Mouse (Mus musculus): ENCODE results near the gene Hdac9. TPM values are rescaled to one million over a fixed set of nuclear protein-coding genes. Genes with fewer than 3 reads are reported as not detected.

Hdac9 gene
- polyA plus RNA-seq, 1 experiment from 2014 or later = 0.45 TPM

DNA sequence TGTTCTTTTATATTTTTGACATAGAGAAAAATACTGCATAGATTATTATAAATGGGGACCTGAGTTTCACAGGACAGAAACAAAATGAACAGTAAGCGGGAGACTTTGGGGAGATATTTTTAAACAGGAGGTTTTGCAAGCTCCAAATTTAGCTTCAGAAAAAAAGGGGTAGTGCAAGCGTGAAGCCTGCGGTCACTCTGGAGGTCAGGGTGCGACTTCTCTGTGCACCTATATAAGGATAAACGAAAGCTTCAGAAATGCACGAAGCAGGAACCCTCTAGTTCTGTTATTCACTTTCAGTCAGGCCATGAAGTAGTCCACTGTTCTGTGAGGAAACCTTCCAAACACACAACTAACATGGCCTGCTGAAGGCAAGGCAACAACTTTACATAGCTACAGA is 133.3 kb downstream of the Hdac9 start:
- ChIA-PET POLR2A (no interaction called here), CTCF (interaction anchor here (1.6 kb wide), 1 partner anchor 9 kb away, joined by 4 read pairs; no protein-coding TSS in a partner anchor)
- no peak for ATAC-seq
- in situ Hi-C loops (cut with MboI; ENCODE audit: low pct_unique_long_range_greater_than_20kb) = no loop called here
- peaks cover 17% of the 10 kb centered on the region for H3K27me3 ChIP-seq
- TF ChIP-seq CTCF (IDR thresholded peaks at IDR 0.05) = no peak
- DNase-seq (ENCODE audit: low read depth, low spot score) = no peak

GRCm38 (mm10) chr12:34779368-34779957 is 137.4 kb downstream of the Hdac9 start:
- DNase-seq (ENCODE audit: low read depth, low spot score) = no peak
- in situ Hi-C loops (cut with MboI; ENCODE audit: low pct_unique_long_range_greater_than_20kb) = no loop called here
- no peak for ATAC-seq
- CTCF ChIA-PET = interaction anchor here (1.6 kb wide), 1 partner anchor 31 kb away, joined by 3 read pairs; no protein-coding TSS in a partner anchor
- H3K27me3 ChIP-seq = peaks cover 16% of the 10 kb centered on the region
- POLR2A ChIA-PET = no interaction called here
- TF ChIP-seq CTCF (IDR thresholded peaks at IDR 0.05) = no peak

DNA sequence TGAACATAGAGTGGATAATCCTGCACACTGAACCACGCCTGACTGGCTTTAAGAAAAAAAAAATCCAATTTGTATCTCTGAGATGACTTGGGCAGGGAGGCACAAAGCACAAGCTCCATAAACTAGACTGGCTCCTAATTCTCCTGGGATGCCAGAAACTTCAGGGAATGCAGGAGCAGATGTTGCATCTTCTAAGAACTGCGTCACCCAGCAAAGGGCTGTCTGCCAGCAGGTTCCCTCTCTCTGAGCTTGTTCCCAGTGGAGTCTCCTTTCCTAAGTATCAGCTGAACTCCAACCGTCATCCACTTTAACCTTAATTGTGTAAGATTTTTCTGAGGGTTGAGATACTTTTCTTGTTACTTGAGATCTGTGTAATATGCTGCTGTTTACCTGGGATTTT is 140.7 kb downstream of the Hdac9 start:
- ATAC-seq (no peak), DNase-seq (ENCODE audit: low read depth, low spot score) (no peak)
- POLR2A ChIA-PET = no interaction called here
- H3K27me3 ChIP-seq = peaks cover 11% of the 10 kb centered on the region
- in situ Hi-C loops (cut with MboI; ENCODE audit: low pct_unique_long_range_greater_than_20kb) = no loop called here
- CTCF ChIA-PET = no interaction called here
- TF ChIP-seq CTCF (IDR thresholded peaks at IDR 0.05) = no peak

DNA sequence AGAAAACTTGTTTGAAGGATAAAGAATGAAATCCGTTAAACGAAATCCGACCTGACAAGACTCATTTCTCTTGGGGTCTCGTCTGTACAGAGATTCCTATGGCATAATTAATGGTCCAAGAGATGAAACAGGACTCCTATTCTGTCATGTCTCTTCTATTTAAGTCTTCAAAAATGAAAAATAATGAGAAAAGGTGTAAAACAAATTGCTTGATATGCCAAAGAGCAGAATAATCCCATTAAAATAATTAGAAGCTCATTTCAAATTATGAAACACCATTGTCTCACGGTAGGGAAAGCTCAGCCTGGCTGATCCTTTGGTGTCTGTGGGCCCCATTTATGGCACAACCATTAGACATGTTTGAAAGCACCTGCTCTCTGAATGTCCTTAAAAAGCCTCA is 142.8 kb downstream of the Hdac9 start:
- POLR2A ChIA-PET = interaction anchor here (0.7 kb wide), 1 partner anchor 27 kb away, joined by 3 read pairs; no protein-coding TSS in a partner anchor
- in situ Hi-C loops (cut with MboI; ENCODE audit: low pct_unique_long_range_greater_than_20kb) = no loop called here
- CTCF ChIA-PET = interaction anchor here (1.0 kb wide), 1 partner anchor 9 kb away, joined by 4 read pairs; no protein-coding TSS in a partner anchor
- TF ChIP-seq CTCF (IDR thresholded peaks at IDR 0.05) = no peak
- ATAC-seq (no peak), DNase-seq (ENCODE audit: low read depth, low spot score) (no peak)
- peaks cover 5% of the 10 kb centered on the region for H3K27me3 ChIP-seq

GRCm38 (mm10) chr12:34767226-34767775 is 149.6 kb downstream of the Hdac9 start:
- DNase-seq (ENCODE audit: low read depth, low spot score) (no peak), ATAC-seq (no peak)
- ChIA-PET CTCF (no interaction called here), POLR2A (no interaction called here)
- in situ Hi-C loops (cut with MboI; ENCODE audit: low pct_unique_long_range_greater_than_20kb) = no loop called here
- H3K27me3 ChIP-seq = no peaks in the 10 kb centered on the region
- TF ChIP-seq CTCF (IDR thresholded peaks at IDR 0.05) = no peak

DNA sequence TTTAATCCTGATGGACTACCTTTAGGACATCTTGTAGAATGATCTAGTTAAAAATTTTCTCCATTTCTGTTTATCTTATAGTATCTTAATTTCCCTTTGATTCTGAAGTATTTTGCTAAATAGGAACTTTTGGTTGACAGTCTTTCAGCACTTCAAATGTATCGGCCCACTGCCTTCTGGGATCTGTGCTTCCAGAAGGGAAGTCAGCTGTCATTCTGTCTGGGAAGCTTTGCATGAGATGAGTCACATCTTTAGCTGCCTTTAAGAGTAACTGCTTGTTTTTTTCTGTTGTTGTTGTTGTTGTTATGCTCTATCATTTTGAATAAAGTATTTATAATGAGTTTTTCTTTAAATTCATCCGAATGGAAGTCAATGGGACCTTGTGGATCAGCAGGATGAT is 169.6 kb downstream of the Hdac9 start:
- no peak for DNase-seq (ENCODE audit: low read depth, low spot score)
- in situ Hi-C loops (cut with MboI; ENCODE audit: low pct_unique_long_range_greater_than_20kb) = no loop called here
- POLR2A ChIA-PET = no interaction called here
- no peak for ATAC-seq
- no peak for TF ChIP-seq CTCF (IDR thresholded peaks at IDR 0.05)
- CTCF ChIA-PET = no interaction called here
- no peaks in the 10 kb centered on the region for H3K27me3 ChIP-seq

GRCm38 (mm10) chr12:34725204-34725603 is 191.7 kb downstream of the Hdac9 start:
- DNase-seq (ENCODE audit: low read depth, low spot score) (no peak), ATAC-seq (no peak)
- peaks cover 6% of the 10 kb centered on the region for H3K27me3 ChIP-seq
- in situ Hi-C loops (cut with MboI; ENCODE audit: low pct_unique_long_range_greater_than_20kb) = no loop called here
- CTCF ChIA-PET = no interaction called here
- POLR2A ChIA-PET = no interaction called here
- TF ChIP-seq CTCF (IDR thresholded peaks at IDR 0.05) = no peak

DNA sequence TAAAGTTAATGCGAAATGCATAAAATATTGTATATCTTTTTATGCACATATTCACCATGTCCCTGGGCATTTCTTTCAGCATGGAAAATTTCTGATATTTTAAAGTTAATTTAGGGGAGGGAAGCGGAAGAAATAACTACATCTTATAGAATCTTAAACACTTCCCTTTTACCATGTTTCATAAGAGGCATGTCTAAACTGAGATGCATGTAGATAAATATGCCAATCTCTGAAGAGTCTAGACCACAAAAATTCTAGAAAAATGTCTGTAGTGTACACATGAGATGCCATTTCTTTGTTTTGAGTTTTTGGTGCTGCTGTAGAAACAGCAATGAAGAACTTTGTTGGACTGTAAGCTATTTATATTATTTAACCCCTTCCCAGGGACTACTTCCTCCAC is 192.6 kb downstream of the Hdac9 start:
- ATAC-seq (no peak), DNase-seq (ENCODE audit: low read depth, low spot score) (no peak)
- H3K27me3 ChIP-seq = peaks cover 6% of the 10 kb centered on the region
- no peak for TF ChIP-seq CTCF (IDR thresholded peaks at IDR 0.05)
- CTCF ChIA-PET = no interaction called here
- in situ Hi-C loops (cut with MboI; ENCODE audit: low pct_unique_long_range_greater_than_20kb) = no loop called here
- POLR2A ChIA-PET = no interaction called here

DNA sequence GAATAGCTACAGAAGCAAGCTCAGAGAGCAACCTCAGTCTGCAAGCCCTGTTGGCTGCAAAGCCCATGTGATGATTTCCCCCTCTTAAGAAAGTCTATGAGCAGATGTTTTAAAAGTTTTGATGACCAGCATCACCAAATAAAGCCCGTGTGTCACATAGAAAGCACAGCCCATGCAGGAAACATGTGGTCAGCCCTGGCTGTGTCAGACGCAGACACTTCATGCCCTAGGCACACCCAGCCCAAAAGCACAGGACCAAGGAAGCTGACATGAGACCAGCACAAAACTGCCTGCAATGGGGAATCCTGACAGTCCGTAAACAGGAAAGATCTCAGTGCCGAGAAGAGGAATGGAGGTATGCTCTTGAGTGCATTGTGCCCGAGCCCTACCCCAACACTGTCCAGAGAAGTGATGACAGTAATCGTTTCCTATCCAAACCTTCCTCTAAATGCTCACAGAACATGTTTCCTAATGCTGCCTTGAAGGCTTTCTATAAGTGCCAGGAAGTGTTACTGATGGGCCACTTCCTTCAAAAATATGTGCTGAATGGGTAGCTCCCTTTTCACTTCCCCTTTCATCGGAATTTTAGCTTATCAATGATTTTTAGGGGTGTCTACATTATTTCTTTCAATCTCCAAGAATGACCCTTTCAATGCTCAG is 193.9 kb downstream of the Hdac9 start:
- ChIA-PET CTCF (no interaction called here), POLR2A (no interaction called here)
- DNase-seq (ENCODE audit: low read depth, low spot score) = no peak
- no peak for ATAC-seq
- no peak for TF ChIP-seq CTCF (IDR thresholded peaks at IDR 0.05)
- in situ Hi-C loops (cut with MboI; ENCODE audit: low pct_unique_long_range_greater_than_20kb) = no loop called here
- peaks cover 14% of the 10 kb centered on the region for H3K27me3 ChIP-seq

- ATAC-seq = no peak
- ChIA-PET CTCF (no interaction called here), POLR2A (no interaction called here)
- in situ Hi-C loops (cut with MboI; ENCODE audit: low pct_unique_long_range_greater_than_20kb) = no loop called here
- peaks cover 14% of the 10 kb centered on the region for H3K27me3 ChIP-seq
- no peak for DNase-seq (ENCODE audit: low read depth, low spot score)
- TF ChIP-seq CTCF (IDR thresholded peaks at IDR 0.05) = no peak
Measured at GRCm38 (mm10) chr12:34720906-34721305, 196.0 kb downstream of the Hdac9 start.

DNA sequence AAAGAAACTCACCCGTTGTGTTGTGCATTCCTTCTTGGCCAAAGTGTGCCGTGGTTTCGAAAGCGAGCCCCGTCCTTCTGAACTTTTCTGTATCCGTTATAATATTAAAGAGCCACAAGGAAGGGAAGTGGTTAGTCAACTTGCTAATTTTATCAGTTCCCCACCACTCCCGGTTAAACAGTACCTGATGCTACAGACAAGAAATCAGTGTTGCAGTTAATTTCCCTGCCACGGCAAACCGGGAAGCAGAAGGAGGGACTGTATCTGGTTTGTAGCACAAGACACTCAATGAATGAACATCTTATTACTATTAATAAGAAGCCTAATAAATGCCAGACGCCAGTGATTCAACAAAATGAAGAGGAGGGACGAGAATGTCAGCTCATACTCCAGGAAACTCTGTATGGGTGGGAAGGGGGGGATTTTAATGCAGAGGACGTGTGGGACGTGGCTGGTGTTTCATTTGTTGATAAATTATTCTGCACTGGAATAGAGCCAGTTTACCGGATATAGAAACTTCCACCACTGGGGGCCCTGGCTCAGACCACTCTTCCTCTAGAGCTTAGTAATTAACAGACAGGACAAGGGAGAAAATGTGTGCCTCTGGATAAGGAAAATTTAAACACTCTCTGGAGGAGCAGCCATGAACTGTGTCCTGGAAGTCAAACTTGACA is 202.5 kb downstream of the Hdac9 start:
- H3K27me3 ChIP-seq = peaks cover 13% of the 10 kb centered on the region
- TF ChIP-seq CTCF (IDR thresholded peaks at IDR 0.05) = no peak
- no peak for ATAC-seq
- ChIA-PET CTCF (no interaction called here), POLR2A (no interaction called here)
- no peak for DNase-seq (ENCODE audit: low read depth, low spot score)
- in situ Hi-C loops (cut with MboI; ENCODE audit: low pct_unique_long_range_greater_than_20kb) = no loop called here

Data from Patski (cell line).